Mouse (Mus musculus): ENCODE data around the gene 4921536K21Rik.

DNA sequence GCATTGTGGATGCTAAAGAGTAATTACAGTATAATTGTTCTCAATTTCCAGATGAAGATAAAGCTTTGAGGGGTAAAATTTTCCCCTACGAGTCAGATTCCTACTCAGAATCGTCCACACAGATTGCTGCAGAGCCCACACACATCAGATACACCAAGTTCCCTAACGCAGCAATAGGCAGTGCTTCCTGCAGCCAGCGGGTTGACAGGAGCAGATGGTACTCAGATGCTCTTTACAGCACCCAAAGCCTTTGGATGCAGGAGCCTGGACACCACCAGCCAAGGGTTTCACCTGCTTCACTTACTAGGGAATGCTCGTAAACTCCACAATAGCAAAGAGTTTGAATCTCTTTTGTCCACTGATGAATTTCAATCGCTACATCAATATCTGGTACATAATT lies 18.5 kb downstream of the 4921536K21Rik start:
- TF ChIP-seq CTCF (IDR thresholded peaks at IDR 0.05; ENCODE audit: control insufficient read depth, insufficient read depth, insufficient replicate concordance, low read depth, low read length) (no peak), POLR2A (IDR thresholded peaks at IDR 0.05; ENCODE audit: control insufficient read depth, low read depth, low read length) (no peak)

All from testis, adult 2 months (tissue).